Mouse (Mus musculus): ENCODE data around the gene Hgfac.

Gene Hgfac

DNA sequence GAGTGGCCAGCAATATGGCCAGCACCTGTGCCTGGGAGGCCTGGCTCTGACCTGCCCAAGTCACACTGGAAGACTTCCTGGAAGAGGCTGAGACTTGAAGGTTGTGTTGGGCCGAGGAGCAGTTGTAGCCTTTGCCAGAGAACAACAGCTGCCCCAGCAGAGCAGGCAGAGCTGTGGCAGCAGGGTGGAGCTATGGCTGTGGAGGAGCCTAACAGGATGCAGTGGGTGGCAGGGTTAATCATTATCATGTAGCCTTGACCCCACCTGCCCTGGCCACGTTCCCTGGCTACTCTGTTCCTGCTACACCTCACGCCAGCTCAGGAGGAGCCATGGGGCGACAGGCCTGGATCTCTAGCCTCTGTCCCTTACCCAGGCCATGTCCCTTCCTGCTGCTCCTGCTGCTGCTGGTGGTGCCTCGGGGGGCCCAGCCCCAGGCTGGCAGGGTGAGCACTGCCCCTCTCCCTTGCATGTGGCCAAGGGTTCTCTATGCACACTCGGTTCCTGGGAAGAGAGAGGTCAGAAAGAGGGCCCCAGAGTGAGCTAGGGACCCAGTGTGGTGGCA, at the start of gene Hgfac:
Gene Hgfac, plus strand, starts transcription at position 242 of the 562 bp plus-strand sequence.
- DNase-seq (ENCODE audit: low spot score), result no peak

DNA sequence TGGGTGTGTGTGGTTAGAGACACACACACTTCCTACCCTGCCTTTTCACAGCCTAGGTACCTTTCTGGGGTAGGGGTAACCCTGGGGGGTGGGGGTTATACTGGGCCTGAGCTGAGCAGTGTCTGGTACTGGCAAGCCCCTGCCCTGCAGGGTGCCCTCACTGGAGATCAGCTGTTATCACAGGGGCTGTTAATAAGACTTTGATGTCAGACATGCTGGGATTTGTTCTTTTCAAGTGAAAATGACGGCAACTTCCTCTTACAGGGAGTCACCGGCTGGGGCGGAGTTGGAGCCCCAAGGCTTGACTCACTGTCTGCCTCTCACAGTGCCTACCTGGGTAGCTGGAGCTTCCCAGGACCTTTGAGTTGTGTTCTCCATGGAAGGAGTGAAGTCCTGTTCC, 42.6 kb upstream of the Hgfac start:
- DNase-seq (ENCODE audit: low spot score), result no peak

DNA sequence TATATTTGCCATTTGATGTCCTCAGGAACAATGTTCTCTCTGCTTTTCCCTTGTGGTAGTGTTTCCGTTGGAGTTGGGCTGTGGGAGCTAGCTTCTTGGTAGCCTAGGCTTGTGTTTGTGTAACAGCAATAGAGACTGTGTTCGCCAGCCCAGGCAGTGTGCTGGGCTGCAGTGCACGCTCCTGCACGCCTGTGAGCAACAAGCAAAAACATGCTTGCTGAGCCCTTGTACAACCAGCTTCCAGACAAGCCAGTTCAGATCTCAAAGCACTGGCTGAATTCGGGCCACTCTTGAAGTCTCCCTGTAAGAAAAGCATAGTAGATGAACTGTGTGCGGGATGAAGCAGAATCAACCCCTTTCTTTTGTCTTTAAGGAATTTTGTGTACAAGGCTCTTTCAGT, 42.0 kb upstream of the Hgfac start:
- DNase-seq (ENCODE audit: low spot score), result no peak

DNA sequence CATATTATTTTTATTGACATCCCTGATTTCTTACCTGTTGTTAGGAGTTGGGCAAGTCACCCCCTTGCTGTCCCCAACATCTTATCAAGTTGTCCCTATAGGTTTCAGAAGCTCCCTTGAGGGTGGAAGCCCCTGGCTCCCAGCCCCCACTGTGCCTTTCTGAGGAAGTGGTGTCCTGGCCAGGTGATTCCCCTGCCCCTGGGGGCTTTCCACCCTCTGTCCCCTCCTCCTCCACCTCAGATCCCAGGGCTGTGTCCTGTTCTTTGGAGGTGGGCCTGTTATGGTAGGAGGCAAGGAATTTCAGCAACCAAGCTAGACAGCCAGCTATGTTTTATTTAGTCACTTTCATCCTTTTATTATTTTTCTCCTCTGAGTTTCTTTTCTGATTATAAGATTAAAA, 41.0 kb upstream of the Hgfac start:
- DNase-seq (ENCODE audit: low spot score), result no peak

DNA sequence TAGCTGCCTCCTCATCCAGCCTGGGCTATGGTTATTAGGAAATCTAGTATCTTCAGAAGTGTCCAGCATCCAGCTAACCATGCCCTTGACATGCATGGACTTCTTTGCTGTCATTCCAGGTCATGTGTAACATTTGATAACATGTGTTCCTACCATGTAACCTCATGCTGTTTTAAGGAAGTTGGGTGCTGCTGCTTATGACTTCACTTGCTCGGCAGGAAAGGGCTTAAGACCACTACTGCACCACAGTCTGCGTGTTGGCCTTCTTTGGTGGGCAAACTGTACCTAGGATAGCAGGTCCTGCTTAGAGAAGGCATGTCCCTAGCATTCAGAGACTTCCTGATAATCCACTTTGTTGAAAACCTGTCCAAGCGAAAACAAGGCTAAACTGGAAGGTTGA, 40.2 kb upstream of the Hgfac start:
- no peak for DNase-seq (ENCODE audit: low spot score)

DNA sequence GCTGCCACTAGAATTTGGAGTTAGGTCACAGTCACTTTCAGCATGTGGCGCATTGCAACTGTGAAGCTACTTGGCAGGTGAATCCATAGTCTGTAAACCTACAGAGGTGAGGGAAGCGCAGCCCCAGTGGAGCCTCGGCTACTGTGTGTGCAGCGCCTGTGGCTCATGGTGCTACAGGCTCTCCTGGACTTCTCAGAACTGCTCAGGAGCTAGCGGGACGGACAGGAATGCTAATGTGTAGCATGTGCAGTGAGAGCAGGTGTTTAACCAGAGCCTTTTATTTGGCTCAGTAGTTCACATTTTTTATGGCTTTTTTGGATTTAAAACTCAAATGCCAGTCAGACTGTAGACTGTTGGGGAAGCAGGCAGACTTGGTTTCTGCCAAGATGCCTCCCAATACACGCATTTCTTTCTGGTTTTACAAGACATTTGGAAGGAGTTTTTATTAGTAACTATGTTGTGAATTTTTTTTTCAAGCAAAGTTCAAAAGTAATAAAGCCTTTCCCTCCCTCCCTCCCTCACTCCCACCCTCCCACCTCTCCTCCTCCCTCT, 37.6 kb upstream of the Hgfac start:
- DNase-seq (ENCODE audit: low spot score), result no peak

DNA sequence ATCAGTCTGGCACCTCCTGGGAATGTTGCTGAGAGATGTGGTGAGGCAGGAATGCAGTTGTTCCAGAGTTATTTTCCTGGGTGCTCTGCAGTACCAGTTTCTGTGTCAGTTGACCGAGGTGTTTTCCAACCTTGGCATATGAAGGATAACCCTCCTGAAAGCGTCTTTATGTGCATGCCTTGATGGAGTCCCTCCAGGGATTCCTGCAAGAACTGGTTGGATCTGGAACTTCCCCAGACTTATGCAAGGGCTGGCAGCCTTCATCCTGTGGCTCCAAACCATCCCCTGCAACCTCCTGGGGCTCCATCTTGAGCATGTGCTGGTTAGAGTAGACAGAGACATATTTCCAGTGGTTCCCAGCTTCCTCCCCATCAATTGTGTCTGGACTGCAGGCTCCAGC, 36.5 kb upstream of the Hgfac start:
- DNase-seq (ENCODE audit: low spot score), result no peak

DNA sequence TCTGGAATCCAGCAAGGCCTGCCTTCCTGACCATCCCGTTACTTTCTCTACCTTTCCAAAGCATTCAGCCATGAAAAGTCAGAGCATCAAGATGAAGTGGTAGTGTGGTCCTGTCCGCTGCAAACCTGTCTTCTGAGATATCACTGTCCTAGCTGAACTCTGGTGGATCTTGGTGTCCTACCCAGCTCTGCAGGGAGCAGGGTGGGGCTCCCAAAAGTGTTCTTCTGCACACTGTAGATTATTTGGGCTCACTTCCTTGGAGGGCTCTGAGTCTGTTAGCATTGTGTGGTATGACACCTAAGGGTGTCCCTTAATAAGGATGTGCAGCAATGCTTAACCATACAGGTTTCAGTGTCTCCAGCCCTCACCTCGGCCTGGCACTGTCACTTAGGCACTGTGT, 35.6 kb upstream of the Hgfac start:
- no peak for DNase-seq (ENCODE audit: low spot score)

DNA sequence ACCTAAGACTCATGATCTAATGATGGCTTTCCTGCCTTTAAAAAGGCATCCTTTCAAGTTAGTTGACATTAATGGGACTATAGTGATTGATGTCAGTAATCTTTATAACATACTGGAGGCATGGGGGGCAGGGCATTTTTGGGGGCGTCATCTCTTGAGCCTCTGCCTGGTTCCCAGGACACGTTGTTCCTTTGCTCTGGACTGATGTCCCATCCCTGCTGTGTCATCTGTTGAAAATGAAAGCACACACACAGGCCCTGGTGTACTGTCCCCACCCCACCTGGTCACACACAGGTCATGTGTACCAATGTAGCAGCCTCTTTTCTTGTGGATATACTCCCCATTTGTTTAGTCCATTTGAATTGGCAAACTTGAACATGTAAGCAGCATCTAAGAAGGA, 34.7 kb upstream of the Hgfac start:
- no peak for DNase-seq (ENCODE audit: low spot score)

- DNase-seq (ENCODE audit: low spot score), result no peak
Observed at GRCm38 (mm10) chr5:35009163-35009562, 32.1 kb upstream of the Hgfac start.

GRCm38 (mm10) chr5:35010656-35011055, 30.7 kb upstream of the Hgfac start:
- DNase-seq (ENCODE audit: low spot score), result no peak

GRCm38 (mm10) chr5:35011156-35011923, 30.0 kb upstream of the Hgfac start:
- no peak for DNase-seq (ENCODE audit: low spot score)

GRCm38 (mm10) chr5:35014036-35014435, 27.3 kb upstream of the Hgfac start:
- no peak for DNase-seq (ENCODE audit: low spot score)

DNA sequence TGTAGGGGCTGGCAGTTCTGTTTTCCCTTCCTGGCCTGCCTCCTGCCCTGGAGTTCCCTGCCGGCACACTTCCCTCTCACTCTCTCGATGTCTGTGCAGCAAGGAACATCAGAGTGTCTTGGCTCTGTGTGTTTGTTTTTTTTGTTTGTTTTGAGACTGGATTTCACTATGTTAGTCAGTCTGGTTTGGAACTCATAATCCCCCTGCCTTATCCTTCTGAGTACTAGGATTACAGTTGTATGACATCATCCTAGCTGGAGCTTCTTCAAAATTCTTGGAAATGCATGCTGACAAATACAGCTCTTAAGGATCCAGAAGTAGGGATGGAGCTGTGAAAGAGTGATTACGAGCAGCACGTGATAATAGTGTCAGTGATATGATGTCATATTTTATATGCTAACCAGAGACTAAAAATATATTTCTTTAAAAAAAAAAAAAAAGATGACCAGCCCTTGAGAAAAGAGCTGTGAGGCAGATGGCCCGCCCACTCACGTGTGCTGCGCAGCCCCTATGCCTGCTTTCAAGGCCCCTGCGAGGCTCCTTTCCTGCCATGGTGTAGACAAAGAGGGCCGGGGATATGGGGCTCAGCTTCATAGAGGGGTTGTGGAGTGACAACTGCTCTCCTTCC, 21.5 kb upstream of the Hgfac start:
- no peak for DNase-seq (ENCODE audit: low spot score)

- DNase-seq (ENCODE audit: low spot score), result no peak
Observed at GRCm38 (mm10) chr5:35020410-35021241, 20.7 kb upstream of the Hgfac start.

GRCm38 (mm10) chr5:35024975-35025374, 16.3 kb upstream of the Hgfac start:
- DNase-seq (ENCODE audit: low spot score), result no peak

GRCm38 (mm10) chr5:35029303-35029702, 12.0 kb upstream of the Hgfac start:
- no peak for DNase-seq (ENCODE audit: low spot score)

DNA sequence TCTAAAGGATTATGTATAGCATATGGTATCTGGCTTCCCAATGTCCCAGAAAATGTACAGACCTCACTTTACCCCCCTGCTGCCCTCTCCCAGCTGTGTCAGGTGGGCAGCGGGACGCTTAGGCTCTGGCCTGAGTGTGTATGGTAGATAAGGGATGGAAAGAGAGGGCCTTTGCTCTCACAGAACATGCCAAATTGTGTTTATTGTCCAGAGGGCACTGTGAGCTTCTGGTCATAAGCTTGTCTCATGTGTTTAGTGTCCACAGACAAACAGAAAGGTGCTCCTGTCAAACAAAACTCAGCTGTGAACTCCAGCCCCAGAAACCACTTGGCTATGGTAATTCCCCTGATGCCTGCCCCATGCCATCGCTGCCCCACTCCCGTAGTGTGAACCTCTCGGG, 11.6 kb upstream of the Hgfac start:
- no peak for DNase-seq (ENCODE audit: low spot score)

DNA sequence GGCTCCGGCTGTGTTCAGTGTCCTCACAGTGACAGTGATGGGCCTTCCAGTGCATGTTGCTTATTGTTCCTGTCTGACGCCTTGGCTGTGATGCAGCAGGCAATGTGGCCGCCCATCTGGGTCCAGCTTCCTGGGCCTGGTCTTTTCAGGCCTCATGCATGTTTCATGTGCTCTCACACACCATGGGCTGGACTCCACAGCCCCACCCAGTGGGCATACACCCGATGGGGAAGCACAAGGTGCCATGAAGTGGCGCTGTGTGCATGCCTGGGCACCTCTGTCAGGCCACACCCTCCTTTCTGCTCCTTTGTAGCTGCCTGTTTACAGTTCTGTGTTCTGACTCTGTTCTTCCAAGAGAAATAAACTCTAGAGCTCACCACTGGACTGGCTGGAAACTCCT, 8.2 kb upstream of the Hgfac start:
- DNase-seq (ENCODE audit: low spot score), result no peak

GRCm38 (mm10) chr5:35033619-35034018, 7.7 kb upstream of the Hgfac start:
- no peak for DNase-seq (ENCODE audit: low spot score)

DNA sequence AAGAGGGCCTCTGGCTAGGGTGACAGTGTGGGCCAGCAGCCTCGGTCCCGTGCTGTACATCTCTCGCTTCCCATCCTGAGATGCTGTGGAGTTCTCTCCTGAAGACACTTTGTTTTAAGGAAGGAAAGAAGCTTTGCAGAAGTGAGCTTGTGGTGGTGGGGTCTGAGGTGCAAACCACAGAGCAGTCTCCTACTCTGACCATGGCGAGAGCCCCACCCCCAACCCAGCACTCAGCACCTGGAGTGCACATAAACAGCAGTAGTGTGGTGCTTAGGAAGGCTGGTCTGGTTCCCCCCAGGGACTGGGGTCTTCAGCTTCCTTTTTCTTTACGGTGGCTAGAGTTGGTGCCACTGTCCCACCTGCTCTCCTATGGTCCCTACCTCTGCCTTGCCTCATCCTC, 6.2 kb upstream of the Hgfac start:
- DNase-seq (ENCODE audit: low spot score), result no peak

DNA sequence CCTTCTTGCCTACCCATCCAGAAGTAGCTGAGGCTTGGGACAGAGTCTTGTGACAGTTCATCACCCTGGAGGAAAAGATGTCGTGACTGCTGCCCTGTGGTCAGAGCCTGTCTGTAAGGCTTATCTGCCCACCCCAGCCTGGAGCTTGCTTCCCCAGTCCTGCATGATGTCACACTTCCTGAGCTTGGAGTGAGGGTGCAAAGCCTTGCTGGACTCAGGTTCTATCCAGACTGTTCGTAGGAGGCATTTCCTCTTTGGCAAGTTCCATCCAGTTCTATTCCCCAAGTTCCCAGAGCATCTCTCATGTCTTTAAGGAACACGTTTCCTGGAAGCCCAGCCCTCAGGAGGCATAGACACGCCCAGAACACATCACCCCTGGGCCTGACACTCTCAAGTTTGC, 5.5 kb upstream of the Hgfac start:
- no peak for DNase-seq (ENCODE audit: low spot score)

Data from T-cell, adult 2 months (primary cell).